Mouse (Mus musculus): ENCODE measurements at regions not wholly inside any gene's neighbourhood (a gene's known extent, or its start where the extent isn't known, plus 50 kb on each side); places are given as distances from the start of the nearest gene placed in this dataset.

- TF ChIP-seq CTCF (IDR thresholded peaks at IDR 0.05; ENCODE audit: low read depth, low read length) (no peak), POLR2A (IDR thresholded peaks at IDR 0.05; ENCODE audit: borderline replicate concordance, low read depth, low read length) (no peak)
Measured at GRCm38 (mm10) chr12:98105749-98106148, 153.5 kb downstream of the Galc start.
